Mouse (Mus musculus) right cerebral cortex, postnatal 25 days (tissue): ENCODE data around the gene Gbe1.
A peak's percentile ranks its signal among the peaks of the same experiment; 100 is the strongest.

Experiments
- DNase-seq: peaks from one replicate; pipeline ENCODE4 v3.0.0; 2022

Gene Gbe1

GRCm38 (mm10) chr16:70365229-70365628, 51.5 kb downstream of the Gbe1 start:
- DNase-seq: no peak

- no peak for DNase-seq
Measured at GRCm38 (mm10) chr16:70381045-70381444, 67.3 kb downstream of the Gbe1 start.

- no peak for DNase-seq
Measured at GRCm38 (mm10) chr16:70385494-70385893, 71.7 kb downstream of the Gbe1 start.

GRCm38 (mm10) chr16:70387385-70387784, 73.6 kb downstream of the Gbe1 start:
- DNase-seq: no peak

- no peak for DNase-seq
Measured at GRCm38 (mm10) chr16:70395276-70395675, 81.5 kb downstream of the Gbe1 start.

GRCm38 (mm10) chr16:70407780-70408179, 94.0 kb downstream of the Gbe1 start:
- no peak for DNase-seq

GRCm38 (mm10) chr16:70421077-70421476, 107.3 kb downstream of the Gbe1 start:
- DNase-seq: no peak

- DNase-seq: no peak
Measured at GRCm38 (mm10) chr16:70449520-70449919, 135.8 kb downstream of the Gbe1 start.

- no peak for DNase-seq
Measured at GRCm38 (mm10) chr16:70475583-70475982, 161.8 kb downstream of the Gbe1 start.

GRCm38 (mm10) chr16:70476161-70476560, 162.4 kb downstream of the Gbe1 start:
- DNase-seq: no peak

GRCm38 (mm10) chr16:70480494-70480893, 166.7 kb downstream of the Gbe1 start:
- no peak for DNase-seq

- no peak for DNase-seq
Measured at GRCm38 (mm10) chr16:70506457-70506856, 192.7 kb downstream of the Gbe1 start.

GRCm38 (mm10) chr16:70510938-70511337, 197.2 kb downstream of the Gbe1 start:
- no peak for DNase-seq

GRCm38 (mm10) chr16:70522861-70523260, 209.1 kb downstream of the Gbe1 start:
- no peak for DNase-seq

- DNase-seq: no peak
Measured at GRCm38 (mm10) chr16:70523566-70523965, 209.8 kb downstream of the Gbe1 start.

- DNase-seq: no peak
Measured at GRCm38 (mm10) chr16:70524273-70524672, 210.5 kb downstream of the Gbe1 start.

- no peak for DNase-seq
Measured at GRCm38 (mm10) chr16:70527224-70527623, 213.5 kb downstream of the Gbe1 start.

- no peak for DNase-seq
Measured at GRCm38 (mm10) chr16:70535224-70535623, 221.5 kb downstream of the Gbe1 start.

GRCm38 (mm10) chr16:70550835-70551234, 237.1 kb downstream of the Gbe1 start:
- no peak for DNase-seq

- no peak for DNase-seq
Measured at GRCm38 (mm10) chr16:70561635-70562348, 248.0 kb downstream of the Gbe1 start.

- DNase-seq: no peak
Measured at GRCm38 (mm10) chr16:70562574-70562973, 248.8 kb downstream of the Gbe1 start.

- no peak for DNase-seq
Measured at GRCm38 (mm10) chr16:70563456-70563855, 249.7 kb downstream of the Gbe1 start.

- peak; percentile 31 for DNase-seq
Measured at GRCm38 (mm10) chr16:70568341-70569265, 254.9 kb downstream of the Gbe1 start.

GRCm38 (mm10) chr16:70585964-70586363, 272.2 kb downstream of the Gbe1 start:
- peak; percentile 66 for DNase-seq
